Mouse (Mus musculus): Measurements from ENCODE around the gene Sycp3.

- TF ChIP-seq GATA1 (IDR thresholded peaks at IDR 0.05; ENCODE audit: borderline replicate concordance, low read length) (no peak), FLI1 (IDR thresholded peaks at IDR 0.05; ENCODE audit: low read length) (no peak)
These were observed 1.6 kb upstream of the Sycp3 start for GRCm38 (mm10) chr10:88457816-88458215.

Data from megakaryocyte, embryonic 14.5 days (primary cell).